Mouse (Mus musculus) E14TG2a.4 (cell line): Measurements from ENCODE around the gene Rrp1b.

Experiments used
- H3K27me3 ChIP-seq: 2 replicates; pipeline ENCODE4 v1.6.1; 2014; ENCODE audit warnings: low read length, control low read depth; ENCODE audit not compliant: insufficient read depth
- H3K36me3 ChIP-seq: 2 replicates; pipeline ENCODE4 v1.6.1; 2014; ENCODE audit warnings: low read length, control low read depth; ENCODE audit not compliant: insufficient read depth
- H3K4me1 ChIP-seq: replicated peaks from 2 replicates; pipeline ENCODE4 v1.6.1; 2014; ENCODE audit warnings: low read depth, low read length, control low read depth
- H3K4me3 ChIP-seq: replicated peaks from 2 replicates; pipeline ENCODE4 v1.5.1; 2014; ENCODE audit warnings: mild to moderate bottlenecking, low read length
- H3K9me3 ChIP-seq: 2 replicates; pipeline ENCODE4 v1.6.1; 2014; ENCODE audit warnings: low read length, control low read depth
- CTCF ChIP-seq: conservative IDR thresholded peaks from 2 replicates; pipeline ENCODE4 v1.5.1; 2014; ENCODE audit warnings: low read length
- NANOG ChIP-seq: IDR thresholded peaks from 2 replicates; pipeline ENCODE4 v1.6.1; 2014; ENCODE audit warnings: borderline replicate concordance, low read length, mixed read lengths
- POU5F1 ChIP-seq: IDR thresholded peaks from 2 replicates; pipeline ENCODE4 v1.6.1; 2014; ENCODE audit warnings: low read length, borderline replicate concordance

Rrp1b gene

DNA sequence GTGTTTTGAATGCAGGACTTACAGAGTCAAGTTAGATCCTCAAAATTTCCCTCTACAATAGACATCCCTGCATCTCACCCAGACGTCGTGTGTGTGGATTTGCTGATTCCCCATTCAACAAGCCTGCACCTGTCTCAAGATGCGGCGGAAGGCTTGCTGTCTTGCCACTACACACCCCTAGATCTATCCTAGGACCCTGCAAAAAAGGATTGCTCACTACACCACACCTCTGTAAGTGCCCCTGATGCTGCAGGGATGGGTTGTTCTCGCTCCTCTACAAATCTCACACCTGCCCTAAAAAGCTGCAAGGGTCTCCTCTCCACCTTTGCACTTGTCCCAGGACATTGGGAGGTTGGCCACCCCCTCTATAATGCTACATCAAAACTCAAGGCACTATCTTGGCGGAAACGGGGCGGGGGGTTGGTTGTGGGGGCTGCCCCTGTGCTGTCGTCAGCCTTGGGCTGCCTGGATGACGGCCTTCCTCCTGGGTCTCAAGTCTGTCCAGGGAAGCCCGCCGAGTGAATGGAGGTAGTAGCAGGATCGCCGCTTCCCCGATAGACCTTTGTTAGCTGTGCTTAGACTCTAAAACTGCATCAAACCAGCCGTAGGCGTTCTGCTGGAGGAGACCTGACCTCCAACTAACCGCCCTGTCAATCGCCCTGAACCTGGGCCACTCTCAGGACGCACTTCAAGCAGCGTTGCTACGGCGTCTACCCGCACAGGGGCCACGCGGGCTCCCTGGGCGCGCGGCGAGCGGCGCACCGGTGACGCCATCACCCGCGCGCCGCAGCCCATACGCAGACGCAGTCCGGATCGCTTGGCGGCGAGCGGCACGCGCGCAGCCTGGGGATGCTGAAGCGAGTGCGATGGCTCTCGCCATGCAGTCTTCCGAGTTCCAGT, at the start of gene Rrp1b, which contains the start of gene Hsf2bp:
Rrp1b (plus strand) TSS at position 492 of the 900 bp plus-strand sequence.
Hsf2bp (minus strand) TSS at position 741 of the 900 bp plus-strand sequence.
- H3K4me3 ChIP-seq: peak within 1 kb of the TSS; percentile 98
- no peaks in the 10 kb centered on the region for H3K9me3 ChIP-seq
- peaks cover 72% of the 10 kb centered on the region for H3K4me1 ChIP-seq
- no peaks in the 10 kb centered on the region for H3K27me3 ChIP-seq
- peaks cover 61% of the 10 kb centered on the region for H3K36me3 ChIP-seq
- TF ChIP-seq NANOG (no peak), CTCF (no peak), POU5F1 (no peak)

DNA sequence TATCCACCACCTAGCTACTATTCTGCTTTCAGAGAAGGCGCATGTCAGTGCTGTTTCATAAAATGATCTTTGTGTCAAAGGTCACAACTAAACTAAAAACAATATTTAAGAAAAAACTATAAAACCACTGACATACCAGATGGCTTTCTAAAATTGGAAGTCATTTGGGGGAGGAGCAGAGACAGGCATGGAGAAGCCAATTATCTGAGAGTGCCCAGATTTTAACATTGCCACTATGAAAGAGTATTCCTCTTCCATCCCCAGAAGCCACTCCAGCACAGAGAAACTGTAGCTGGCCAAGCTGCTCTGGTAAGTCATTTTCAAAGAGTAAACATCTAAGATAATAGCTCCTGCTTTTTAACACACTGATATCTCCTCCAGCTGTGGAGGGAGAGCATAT, 49.0 kb upstream of the Rrp1b start:
- Histone ChIP-seq H3K27me3 (no peaks in the 10 kb centered on the region), H3K4me1 (peaks cover 4% of the 10 kb centered on the region; the same call in 1 of the 2 replicates), H3K4me3 (no peak overlapping the region), H3K36me3 (peaks cover 78% of the 10 kb centered on the region), H3K9me3 (no peaks in the 10 kb centered on the region)
- TF ChIP-seq NANOG (no peak), POU5F1 (no peak), CTCF (no peak)

DNA sequence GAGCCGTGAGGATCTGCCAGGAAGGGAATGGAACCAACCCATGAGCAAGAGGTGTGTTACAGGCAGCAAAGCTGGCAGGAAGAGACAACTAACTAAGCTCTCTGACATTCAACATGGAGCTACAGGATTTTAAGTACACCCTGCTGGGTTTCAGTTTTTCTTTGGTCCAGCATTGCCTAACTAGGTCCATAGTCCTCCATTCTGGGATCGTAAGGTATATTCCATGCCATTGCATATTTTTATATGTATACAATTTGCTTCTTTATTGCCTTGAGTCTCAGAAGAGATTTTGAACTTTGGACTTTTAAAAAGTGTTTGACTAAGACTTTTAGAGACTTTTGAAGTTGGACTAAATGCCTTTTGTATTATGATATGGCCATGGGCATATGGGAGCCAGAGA, 46.9 kb upstream of the Rrp1b start:
- Histone ChIP-seq H3K27me3 (no peaks in the 10 kb centered on the region), H3K9me3 (no peaks in the 10 kb centered on the region), H3K4me1 (no peaks in the 10 kb centered on the region), H3K36me3 (peaks cover 75% of the 10 kb centered on the region), H3K4me3 (no peak overlapping the region)
- TF ChIP-seq NANOG (no peak), POU5F1 (no peak), CTCF (no peak)

DNA sequence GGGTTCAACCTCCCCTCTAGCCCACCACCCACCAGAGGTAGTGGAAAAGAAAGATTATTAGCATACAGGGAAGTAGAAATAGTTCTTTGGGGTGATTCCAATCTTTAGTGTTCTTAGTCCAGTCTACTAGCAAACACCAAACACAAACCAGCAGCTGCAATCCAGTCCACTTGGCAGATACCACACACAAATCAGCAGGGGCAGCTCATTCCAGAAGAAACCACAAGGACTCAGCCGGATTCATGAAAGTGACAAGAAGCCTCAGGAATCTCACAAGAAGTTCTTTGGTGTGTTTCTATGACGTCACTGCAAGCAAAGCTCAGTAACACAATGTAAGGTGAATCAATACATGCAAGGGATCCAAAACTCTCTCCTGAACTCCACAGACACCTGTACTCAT, 43.9 kb upstream of the Rrp1b start:
- H3K4me1 ChIP-seq: no peaks in the 10 kb centered on the region
- H3K4me3 ChIP-seq: no peak overlapping the region
- no peak for TF ChIP-seq NANOG
- TF ChIP-seq POU5F1: no peak
- TF ChIP-seq CTCF: no peak
- H3K36me3 ChIP-seq: peaks cover 63% of the 10 kb centered on the region
- no peaks in the 10 kb centered on the region for H3K9me3 ChIP-seq
- no peaks in the 10 kb centered on the region for H3K27me3 ChIP-seq

DNA sequence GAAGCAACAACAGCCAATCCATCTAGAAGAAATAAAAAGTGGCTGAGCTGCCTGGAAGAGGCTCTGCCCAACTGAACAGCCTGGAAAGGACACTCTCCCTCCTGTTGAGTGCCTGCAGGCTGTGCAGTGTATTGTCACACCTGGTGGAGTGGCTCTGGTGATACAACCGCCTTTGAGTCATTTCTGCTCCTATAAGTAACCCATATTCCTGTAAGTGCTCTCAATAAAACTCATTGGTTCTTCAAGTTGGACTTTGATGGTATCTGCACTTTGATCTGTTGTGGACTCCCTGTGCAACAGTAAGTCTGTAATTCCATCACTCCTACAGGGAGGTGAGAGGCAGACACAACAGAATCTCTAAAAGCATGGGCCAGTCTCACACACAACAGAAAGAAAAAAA, 42.5 kb upstream of the Rrp1b start:
- Histone ChIP-seq H3K4me3 (no peak overlapping the region), H3K9me3 (no peaks in the 10 kb centered on the region), H3K27me3 (no peaks in the 10 kb centered on the region), H3K36me3 (peaks cover 64% of the 10 kb centered on the region), H3K4me1 (no peaks in the 10 kb centered on the region)
- TF ChIP-seq POU5F1: no peak
- TF ChIP-seq NANOG: no peak
- TF ChIP-seq CTCF: no peak

DNA sequence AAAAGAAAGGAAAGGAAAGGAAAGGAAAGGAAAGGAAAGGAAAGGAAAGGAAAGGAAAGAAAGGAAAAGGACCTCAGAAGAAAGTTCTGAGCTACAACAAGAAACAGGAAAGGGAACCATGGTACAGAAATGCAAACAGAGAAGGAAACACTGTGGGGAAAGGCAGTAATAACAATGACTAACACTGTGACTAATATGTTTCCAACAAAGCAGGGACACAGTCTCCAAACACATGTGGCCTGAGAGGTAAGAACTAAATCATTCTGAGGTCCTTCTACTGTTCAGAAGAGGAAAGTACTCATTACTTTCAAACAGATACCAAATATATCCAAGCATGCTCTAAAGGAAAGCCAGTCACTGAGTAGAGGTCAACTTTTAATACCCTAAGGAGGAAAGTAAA, 41.8 kb upstream of the Rrp1b start:
- Histone ChIP-seq H3K27me3 (no peaks in the 10 kb centered on the region), H3K4me3 (no peak overlapping the region), H3K9me3 (no peaks in the 10 kb centered on the region), H3K4me1 (peaks cover 4% of the 10 kb centered on the region; the same call in 1 of the 2 replicates), H3K36me3 (peaks cover 66% of the 10 kb centered on the region)
- TF ChIP-seq POU5F1: no peak
- no peak for TF ChIP-seq NANOG

DNA sequence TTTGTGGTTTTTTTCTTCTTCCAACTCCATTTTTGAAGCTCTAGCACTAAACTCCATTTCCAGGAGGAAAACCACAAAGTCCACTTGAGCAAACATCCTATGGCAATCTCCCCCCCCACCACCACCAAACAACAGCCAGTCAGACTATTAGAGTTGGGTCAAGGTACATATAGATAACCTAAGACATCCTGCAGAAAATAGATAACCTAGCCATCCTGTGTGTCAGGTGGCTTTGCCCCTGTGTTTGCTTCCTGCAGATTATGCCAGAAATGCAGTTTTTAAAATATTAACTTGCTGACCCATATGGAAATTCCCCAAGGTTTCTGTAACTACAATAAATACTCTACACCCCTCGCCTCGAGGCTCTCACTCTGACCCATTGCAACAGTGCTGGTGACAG, 40.1 kb upstream of the Rrp1b start:
- TF ChIP-seq NANOG: no peak
- TF ChIP-seq CTCF: no peak
- no peak for TF ChIP-seq POU5F1
- peaks cover 14% of the 10 kb centered on the region for H3K4me1 ChIP-seq
- H3K27me3 ChIP-seq: no peaks in the 10 kb centered on the region
- peaks cover 61% of the 10 kb centered on the region for H3K36me3 ChIP-seq
- H3K9me3 ChIP-seq: no peaks in the 10 kb centered on the region
- no peak overlapping the region for H3K4me3 ChIP-seq

DNA sequence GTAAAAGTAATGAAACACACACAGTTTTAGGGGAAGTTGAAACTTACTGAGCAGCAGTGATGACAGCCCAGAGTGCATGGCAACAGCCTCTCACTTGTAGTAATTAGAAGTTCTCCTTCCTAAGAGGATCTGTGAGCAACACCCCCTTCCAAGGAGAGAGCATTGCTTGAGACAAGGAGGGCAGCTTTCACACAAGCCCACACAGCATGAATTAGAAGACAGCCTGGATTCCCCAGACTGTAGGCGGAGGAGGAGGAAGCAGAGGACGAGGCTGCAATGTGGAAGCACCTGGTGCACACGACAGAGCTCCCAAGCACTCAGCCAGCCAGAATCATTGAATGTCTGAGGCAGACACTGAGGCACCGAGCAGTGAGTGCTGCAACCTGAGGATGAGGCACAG, 39.6 kb upstream of the Rrp1b start:
- H3K36me3 ChIP-seq: peaks cover 63% of the 10 kb centered on the region
- H3K4me1 ChIP-seq: peaks cover 14% of the 10 kb centered on the region
- TF ChIP-seq NANOG: no peak
- TF ChIP-seq POU5F1: no peak
- TF ChIP-seq CTCF: no peak
- no peaks in the 10 kb centered on the region for H3K9me3 ChIP-seq
- H3K4me3 ChIP-seq: no peak overlapping the region
- no peaks in the 10 kb centered on the region for H3K27me3 ChIP-seq

DNA sequence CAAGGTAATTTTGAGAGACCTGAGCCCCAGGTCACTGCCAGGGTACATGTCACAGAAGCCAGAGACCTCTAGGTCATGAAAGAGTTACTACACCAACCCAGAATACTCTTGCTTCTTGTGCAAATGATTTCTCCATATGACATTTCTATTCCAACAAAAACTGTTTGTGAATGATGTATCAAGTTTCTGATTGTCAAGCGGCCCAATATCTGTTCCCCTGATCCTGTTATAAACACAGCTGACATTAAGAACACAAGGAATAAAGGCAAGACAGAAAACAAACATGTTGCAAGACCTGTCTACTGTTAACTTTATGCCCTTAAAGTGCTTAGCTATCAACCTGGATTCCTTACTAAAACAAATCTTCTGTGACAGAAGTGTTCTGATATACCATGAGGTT, 37.5 kb upstream of the Rrp1b start:
- no peak overlapping the region for H3K4me3 ChIP-seq
- TF ChIP-seq CTCF: no peak
- TF ChIP-seq POU5F1: no peak
- TF ChIP-seq NANOG: no peak
- peaks cover 68% of the 10 kb centered on the region for H3K36me3 ChIP-seq

More for the DNA sequence above, 37.5 kb upstream of the Rrp1b start:
- Histone ChIP-seq H3K9me3 (no peaks in the 10 kb centered on the region), H3K4me1 (peaks cover 14% of the 10 kb centered on the region), H3K27me3 (no peaks in the 10 kb centered on the region)
